Mouse (Mus musculus): ENCODE measurements around the gene Oscp1. TPM values are rescaled to one million over a fixed set of nuclear protein-coding genes. Genes with fewer than 3 reads are reported as not detected.

The Oscp1 gene
- total and polyA plus RNA-seq, 3 experiments, result 3.9 to 6.7 (median 5.0) TPM

- Histone ChIP-seq H3K4me1 (ENCODE audit: control insufficient read depth in 1 of 2, insufficient read depth in 2 of 2) (peaks cover 23 to 77% of the 10 kb centered on the region in 2 experiments), H3K9me3 (replicated peaks; ENCODE audit: low read length) (no peaks in the 10 kb centered on the region), H3K36me3 (replicated peaks in 1 of 2; ENCODE audit: control insufficient read depth in 1 of 2, insufficient read depth in 1 of 2, low read length in 1 of 2) (peaks cover 0 to 43% of the 10 kb centered on the region in 2 experiments), H3K9ac (ENCODE audit: insufficient read depth, low read depth) (peak overlapping the region; percentile 96), H3K4me2 (ENCODE audit: insufficient read depth, low read depth, poor library complexity, severe bottlenecking) (peak overlapping the region; percentile 99), H3K27me3 (replicated peaks) (no peaks in the 10 kb centered on the region), H3K27ac (ENCODE audit: insufficient read depth, low read depth) (peak overlapping the region; percentile 66), H3K4me3 (replicated peaks in 1 of 3; ENCODE audit: low read depth in 2 of 3, low read length in 2 of 3, poor library complexity in 1 of 3) (peak overlapping the region; percentile 74 to 94 (median 88)), H3K79me2 (replicated peaks; ENCODE audit: control insufficient read depth, extremely low read depth, insufficient read depth, poor library complexity, severe bottlenecking) (peaks cover 51% of the 10 kb centered on the region)
- in situ Hi-C loops (cut with MboI; ENCODE audit: low pct_ligation_motif_present, low pct_unique_long_range_greater_than_20kb, low sequenced_read_pairs) (no loop called here), dilution Hi-C loops (cut with MboI; ENCODE audit: extremely low pct_ligation_motif_present, extremely low pct_unique_long_range_greater_than_20kb, low sequenced_read_pairs) (no loop called here)
- no peak for DNase-seq (ENCODE audit: extremely low read depth)
- TF ChIP-seq HCFC1 (IDR thresholded peaks at IDR 0.05; ENCODE audit: low read depth, low read length), result no peak
- TF ChIP-seq MAX (IDR thresholded peaks at IDR 0.05; ENCODE audit: low read length), result no peak
- TF ChIP-seq ZMIZ1 (IDR thresholded peaks at IDR 0.05; ENCODE audit: low read depth, low read length), result no peak
- TF ChIP-seq SMC3 (IDR thresholded peaks at IDR 0.05; ENCODE audit: low read depth, low read length), result no peak
- TF ChIP-seq JUN (IDR thresholded peaks at IDR 0.05; ENCODE audit: insufficient read depth, low read depth, low read length), result no peak
- TF ChIP-seq UBTF (IDR thresholded peaks at IDR 0.05; ENCODE audit: low read depth, low read length), result no peak
- no peak for TF ChIP-seq NELFE (IDR thresholded peaks at IDR 0.05; ENCODE audit: low read depth, low read length)
- no peak for TF ChIP-seq RAD21 (IDR thresholded peaks at IDR 0.05; ENCODE audit: low read depth, low read length)
- no peak for TF ChIP-seq ZKSCAN1 (IDR thresholded peaks at IDR 0.05; ENCODE audit: borderline replicate concordance, low read depth, low read length)
- no peak; the same call in 1 of the 2 replicates for TF ChIP-seq SIN3A (IDR thresholded peaks at IDR 0.05; ENCODE audit: low read length)
- no peak for TF ChIP-seq PAX5 (IDR thresholded peaks at IDR 0.05; ENCODE audit: low read length)
- no peak for TF ChIP-seq MAZ (IDR thresholded peaks at IDR 0.05; ENCODE audit: low read depth, low read length)
- TF ChIP-seq MEF2A (IDR thresholded peaks at IDR 0.05; ENCODE audit: borderline replicate concordance, low read depth, low read length), result no peak
- no peak for TF ChIP-seq KAT2A (IDR thresholded peaks at IDR 0.05; ENCODE audit: insufficient replicate concordance, low read length)
- TF ChIP-seq ZC3H11A (IDR thresholded peaks at IDR 0.05; ENCODE audit: low read depth, low read length), result no peak
- no peak for TF ChIP-seq CHD2 (IDR thresholded peaks at IDR 0.05; ENCODE audit: low read length)
- no peak for TF ChIP-seq NRF1 (IDR thresholded peaks at IDR 0.05; ENCODE audit: low read depth, low read length)
These were observed 46.1 kb downstream of the Oscp1 start for GRCm38 (mm10) chr4:126104261-126105075.

- dilution Hi-C loops (cut with MboI; ENCODE audit: extremely low pct_ligation_motif_present, extremely low pct_unique_long_range_greater_than_20kb, low sequenced_read_pairs), result no loop called here
- Histone ChIP-seq H3K4me2 (ENCODE audit: insufficient read depth, low read depth, poor library complexity, severe bottlenecking) (peak overlapping the region; percentile 99), H3K4me1 (ENCODE audit: control insufficient read depth in 1 of 2, insufficient read depth in 2 of 2) (peaks cover 31 to 78% of the 10 kb centered on the region in 2 experiments), H3K4me3 (replicated peaks in 1 of 3; ENCODE audit: low read depth in 2 of 3, low read length in 2 of 3, poor library complexity in 1 of 3) (peak overlapping the region; percentile 74 to 94 (median 88)), H3K79me2 (replicated peaks; ENCODE audit: control insufficient read depth, extremely low read depth, insufficient read depth, poor library complexity, severe bottlenecking) (peaks cover 56% of the 10 kb centered on the region), H3K27me3 (replicated peaks) (no peaks in the 10 kb centered on the region), H3K9ac (ENCODE audit: insufficient read depth, low read depth) (peak overlapping the region; percentile 96), H3K27ac (ENCODE audit: insufficient read depth, low read depth) (peak overlapping the region; percentile 72), H3K36me3 (replicated peaks in 1 of 2; ENCODE audit: control insufficient read depth in 1 of 2, insufficient read depth in 1 of 2, low read length in 1 of 2) (peaks cover 0 to 37% of the 10 kb centered on the region in 2 experiments), H3K9me3 (replicated peaks; ENCODE audit: low read length) (no peaks in the 10 kb centered on the region)
- in situ Hi-C loops (cut with MboI; ENCODE audit: low pct_ligation_motif_present, low pct_unique_long_range_greater_than_20kb, low sequenced_read_pairs), result no loop called here
- no peak for DNase-seq (ENCODE audit: extremely low read depth)
- no peak for TF ChIP-seq JUN (IDR thresholded peaks at IDR 0.05; ENCODE audit: insufficient read depth, low read depth, low read length)
- TF ChIP-seq MAX (IDR thresholded peaks at IDR 0.05; ENCODE audit: low read length), result no peak
- no peak for TF ChIP-seq PAX5 (IDR thresholded peaks at IDR 0.05; ENCODE audit: low read length)
- no peak for TF ChIP-seq ZKSCAN1 (IDR thresholded peaks at IDR 0.05; ENCODE audit: borderline replicate concordance, low read depth, low read length)
- TF ChIP-seq MYC (IDR thresholded peaks at IDR 0.05; ENCODE audit: low read depth, low read length), result no peak
- 0 out of 2 replicates have a peak, but pooled peaks have one; percentile 16 for TF ChIP-seq ETS1 (conservative IDR thresholded peaks at IDR 0.05; ENCODE audit: low read depth, low read length)
- no peak; the same call in 1 of the 2 replicates for TF ChIP-seq SIN3A (IDR thresholded peaks at IDR 0.05; ENCODE audit: low read length)
- TF ChIP-seq RAD21 (IDR thresholded peaks at IDR 0.05; ENCODE audit: low read depth, low read length), result no peak
- no peak for TF ChIP-seq RCOR1 (conservative IDR thresholded peaks at IDR 0.05; ENCODE audit: low read depth, low read length)
- no peak for TF ChIP-seq TBP (conservative IDR thresholded peaks at IDR 0.05; ENCODE audit: low read depth, low read length)
- TF ChIP-seq MAFK (IDR thresholded peaks at IDR 0.05; ENCODE audit: insufficient replicate concordance, low read length), result 0 out of 2 replicates have a peak, but pooled peaks have one; percentile 23
- TF ChIP-seq JUND (conservative IDR thresholded peaks at IDR 0.05; ENCODE audit: low read depth, low read length), result no peak
- no peak for TF ChIP-seq ELF1 (IDR thresholded peaks at IDR 0.05; ENCODE audit: low read depth, low read length)
- 0 out of 2 replicates have a peak, but pooled peaks have one; percentile 50 for TF ChIP-seq UBTF (IDR thresholded peaks at IDR 0.05; ENCODE audit: low read depth, low read length)
- no peak for TF ChIP-seq MEF2A (IDR thresholded peaks at IDR 0.05; ENCODE audit: borderline replicate concordance, low read depth, low read length)
- TF ChIP-seq POLR2AphosphoS2 (IDR thresholded peaks at IDR 0.05; ENCODE audit: low read depth, low read length), result no peak
- no peak for TF ChIP-seq ZC3H11A (IDR thresholded peaks at IDR 0.05; ENCODE audit: low read depth, low read length)
- no peak for TF ChIP-seq USF1 (IDR thresholded peaks at IDR 0.05; ENCODE audit: low read depth, low read length)
- TF ChIP-seq MAZ (IDR thresholded peaks at IDR 0.05; ENCODE audit: low read depth, low read length), result no peak
- peak; percentile 29; the same call in 1 of the 2 replicates for TF ChIP-seq MXI1 (IDR thresholded peaks at IDR 0.05; ENCODE audit: low read depth, low read length)
These were observed 46.9 kb downstream of the Oscp1 start for GRCm38 (mm10) chr4:126105131-126105783.
